Mouse (Mus musculus) frontal cortex, adult (tissue): Measurements from ENCODE around the gene Atp6v0b.

ENCODE experiments used
- ATAC-seq: cut with Nextera tagmentation; 2 replicates; pipeline ENCODE4 v1.9.2; 2017; ENCODE audit warnings: mild to moderate bottlenecking, moderate library complexity, mixed read lengths; ENCODE audit not compliant: low TSS enrichment

Gene Atp6v0b

GRCm38 (mm10) chr4:117836204-117836767, 50.8 kb downstream of the Atp6v0b start:
- peak; percentile 66 for ATAC-seq

- peak; percentile 81 for ATAC-seq
Observed at GRCm38 (mm10) chr4:117835531-117836111, 51.5 kb downstream of the Atp6v0b start.

- ATAC-seq, result peak; percentile 39
Observed at GRCm38 (mm10) chr4:117834845-117835530, 52.1 kb downstream of the Atp6v0b start.

- ATAC-seq, result no peak
Observed at GRCm38 (mm10) chr4:117834457-117834844, 52.7 kb downstream of the Atp6v0b start, which contains the start of gene Slc6a9. TSS of gene Slc6a9 (plus strand) at chr4:117834506.
